8 mouse cellular contexts compared by ENCODE assay signal in the genomic region with DNA sequence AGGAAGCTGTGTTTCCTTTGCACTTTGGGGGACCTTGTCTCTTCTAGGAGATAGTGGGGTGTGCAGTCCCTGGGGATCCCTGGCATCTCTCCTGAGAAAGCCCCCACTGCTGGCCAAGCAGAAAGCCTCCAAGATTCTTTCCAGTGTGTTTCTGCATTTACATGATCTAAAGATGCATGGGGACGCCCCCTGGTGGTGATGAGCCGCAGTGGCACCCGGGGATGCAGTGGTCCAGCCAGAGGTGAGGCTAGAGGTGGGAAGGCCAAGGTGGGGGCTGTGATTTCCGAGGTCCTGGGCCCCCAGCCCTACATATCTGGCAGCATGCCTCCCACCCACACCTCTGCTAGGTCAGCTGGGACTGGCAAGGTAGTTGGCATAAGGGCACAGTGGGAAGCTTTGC. TPM values are rescaled to one million over a fixed set of nuclear protein-coding genes. Genes with fewer than 3 reads are reported as not detected.
DNase-seq lines count a peak whose midpoint lies in the region; ATAC-seq lines count a peak whose summit lies in the region.

No protein-coding gene starts in this region.

- DNase-seq in heart, adult 18-20 months, result peak; percentile 57 to 87
- peak; percentile 61 to 88 for DNase-seq in adrenal gland, adult (ENCODE audit: inconsistent age in 2 of 2, low spot score in 1 of 2)
- peak; percentile 83 for DNase-seq in embryo, embryonic 10 days (ENCODE audit: low spot score)
- DNase-seq in heart, postnatal 14 days, result peak; percentile 75 to 87
- peak; percentile 76 to 80 for DNase-seq in left cerebral cortex, postnatal 14 days (ENCODE audit: low spot score in 2 of 2)
- peak; percentile 82 for DNase-seq in naive thymus-derived CD4-positive, alpha-beta T cell, adult 2 months (ENCODE audit: low read depth)
- DNase-seq in testis, postnatal 10 days (ENCODE audit: low spot score), result peak; percentile 92

- intact Hi-C loops in heart, postnatal 14 days (cut with DNase I), result loop anchor here (1.0 to 5.0 kb wide), 2 partner anchors 101 to 273 kb away; no protein-coding TSS in a partner anchor
- intact Hi-C loops in left cerebral cortex, postnatal 14 days (cut with DNase I), result loop anchor here (2.0 to 5.0 kb wide), 2 partner anchors 87 to 100 kb away; no protein-coding TSS in a partner anchor

- no peak overlapping the region for H3K4me3 ChIP-seq in heart, embryonic 11.5 days (ENCODE audit: low read depth, low read length)

- no peak overlapping the region for H3K9ac ChIP-seq in heart, embryonic 11.5 days (ENCODE audit: low read depth, low read length)

- no peaks in the 10 kb centered on the region for H3K9me3 ChIP-seq in heart, embryonic 11.5 days (replicated peaks; ENCODE audit: control insufficient read depth, low read length)

- no peak overlapping the region for H3K4me2 ChIP-seq in heart, embryonic 11.5 days

- H3K4me1 ChIP-seq in heart, embryonic 11.5 days (ENCODE audit: control insufficient read depth, insufficient read depth, low read length), result 0 out of 2 replicates have a peak, but pooled peaks cover 2% of the 10 kb centered on the region

- 1% methylated on average over 4 of the region's 4 CpGs for WGBS in heart, embryonic 11.5 days (ENCODE audit: insufficient replicate concordance)

- H3K27ac ChIP-seq in heart, embryonic 11.5 days (ENCODE audit: low read depth, low read length), result no peak overlapping the region

- H3K36me3 ChIP-seq in heart, embryonic 11.5 days (ENCODE audit: control insufficient read depth, insufficient read depth, low read length), result peaks cover 7% of the 10 kb centered on the region; the same call in 1 of the 2 replicates

- H3K27me3 ChIP-seq in heart, embryonic 11.5 days (ENCODE audit: control insufficient read depth, insufficient read depth, low read length), result no peaks in the 10 kb centered on the region

- no peak for ATAC-seq in heart, embryonic 11.5 days (replicated peaks; ENCODE audit: insufficient number of reproducible peaks, low FRiP score, low TSS enrichment)

RNA-seq across cellular contexts. Expression of gene Hmcn2, which starts 19.2 kb away (rescaled TPM):
- 1 to 10 TPM; 6.1 to 7.3 TPM for total RNA-seq in heart, adult 18-20 months (2021)
- polyA plus RNA-seq in heart, embryonic 11.5 days (2014; fragmentation: Nextera tagmentation; extraction: Ambion mirVana), result 0.27 TPM in 1 of 2 replicates, not detected in the other
- total RNA-seq in heart, postnatal 14 days (2021), result 10 to 100 TPM; 30.5 to 31.5 TPM
- under 1 TPM; 0.32 to 0.62 TPM for total RNA-seq in left cerebral cortex, postnatal 14 days (2021)

RNA-seq across cellular contexts. Expression of gene Ncs1, which starts 49.4 kb away (rescaled TPM):
- 10 to 100 TPM; 12.2 to 12.7 TPM for total RNA-seq in heart, adult 18-20 months (2021)
- 42.8 and 46.5 TPM in 2 replicates for polyA plus RNA-seq in heart, embryonic 11.5 days (2014; fragmentation: Nextera tagmentation; extraction: Ambion mirVana)
- 10 to 100 TPM in 1 of 2 experiments, 1 to 10 TPM in 1; 7.9 to 11.9 TPM for total RNA-seq in heart, postnatal 14 days (2021)
- total RNA-seq in left cerebral cortex, postnatal 14 days (2021), result 100 to 1,000 TPM; 159 to 160 TPM

Comparison
In these comparisons a context has a peak if more than half of its experiments do, and no peak if none do; other contexts are left out.
1. RNA of gene Hmcn2, which starts 19.2 kb away (total RNA-seq): 30.5 to 31.5 TPM in heart, postnatal 14 days and 6.1 to 7.3 TPM in heart, adult 18-20 months; 0.32 to 0.62 TPM in left cerebral cortex, postnatal 14 days; every median in the first group is over 4 times any median in the second.
2. RNA of gene Ncs1, which starts 49.4 kb away (total RNA-seq): 159 to 160 TPM in left cerebral cortex, postnatal 14 days; 12.2 to 12.7 TPM in heart, adult 18-20 months and 7.9 to 11.9 TPM in heart, postnatal 14 days; every median in the first group is over 10 times any median in the second.
3. Peak in every context shown above with its lines, with median percentiles within 50 percentile points of each other: DNase-seq.